Mouse (Mus musculus) thymus, postnatal 0 days (tissue): ENCODE data around the gene Tmem229a. TPM values are rescaled to one million over a fixed set of nuclear protein-coding genes. Genes with fewer than 3 reads are reported as not detected.

ENCODE experiments used
- polyA plus RNA-seq: library from polyadenylated mRNA; unstranded; fragments of >200 nt; fragmentation: Nextera tagmentation; extraction: Ambion mirVana; gene quantifications from 2 replicates; pipeline ENCODE4 v1.2.1, GENCODE M21; 2015

The Tmem229a gene
- polyA plus RNA-seq, 1 experiment from 2014 or later, result 0.13 TPM

Other genes with a start within 250 kb of the Tmem229a start
- not detected in 2 replicates for gene Hyal6, start 223.1 kb downstream of the Tmem229a start, polyA plus RNA-seq
- gene Hyal4, start 208.0 kb downstream of the Tmem229a start, polyA plus RNA-seq, result not detected in 2 replicates
- not detected in 2 replicates for gene Spam1, start 165.1 kb downstream of the Tmem229a start, polyA plus RNA-seq
- not detected in 2 replicates for gene Hyal5, start 98.3 kb downstream of the Tmem229a start, polyA plus RNA-seq